Mouse (Mus musculus) liver, embryonic 12.5 days (tissue): Measurements from ENCODE around the gene Acot13. TPM values are rescaled to one million over a fixed set of nuclear protein-coding genes. Genes with fewer than 3 reads are reported as not detected.
A peak's percentile ranks its signal among the peaks of the same experiment; 100 is the strongest.

Source experiments
- ATAC-seq: fragments of 200-750 bp; cut with Nextera tagmentation; 2 replicates; pipeline ENCODE4 v1.8.0; 2017; ENCODE audit warnings: moderate number of reproducible peaks, mild to moderate bottlenecking, moderate library complexity
- H3K27ac ChIP-seq: fragments of 300-500 bp; sonication (generic); 2 replicates; pipeline ENCODE4 v1.5.1; 2016; ENCODE audit warnings: mild to moderate bottlenecking
- H3K27me3 ChIP-seq: fragments of 300-500 bp; sonication (generic); replicated peaks from 2 replicates; pipeline ENCODE4 v1.6.1; 2016; ENCODE audit warnings: mild to moderate bottlenecking, moderate library complexity
- H3K36me3 ChIP-seq: fragments of 300-500 bp; sonication (generic); 2 replicates; pipeline ENCODE4 v1.6.1; 2016; ENCODE audit warnings: mild to moderate bottlenecking, moderate library complexity
- H3K4me1 ChIP-seq: fragments of 300-500 bp; sonication (generic); 2 replicates; pipeline ENCODE4 v1.6.1; 2016
- H3K4me2 ChIP-seq: fragments of 300-500 bp; sonication (generic); 2 replicates; pipeline ENCODE4 v1.6.1; 2016; ENCODE audit warnings: mild to moderate bottlenecking, moderate library complexity
- H3K4me3 ChIP-seq: fragments of 300-500 bp; sonication (generic); 2 replicates; pipeline ENCODE4 v1.5.1; 2016; ENCODE audit warnings: mild to moderate bottlenecking, moderate library complexity
- H3K9ac ChIP-seq: fragments of 300-500 bp; sonication (generic); 2 replicates; pipeline ENCODE4 v1.6.1; 2016; ENCODE audit warnings: mild to moderate bottlenecking, moderate library complexity
- H3K9me3 ChIP-seq: fragments of 300-500 bp; sonication (generic); replicated peaks from 2 replicates; pipeline ENCODE4 v1.6.1; 2016; ENCODE audit warnings: mild to moderate bottlenecking, moderate library complexity
- WGBS: fragments of 180-500 bp; shearing (Covaris S2); methylation state at CpG from one replicate; pipeline ENCODE4 v1.1.7; 2016; ENCODE audit not compliant: insufficient replicate concordance; 5-methylcytosine and 5-hydroxymethylcytosine counted together
- polyA plus RNA-seq: library from polyadenylated mRNA; unstranded; fragments of >200 nt; fragmentation: Nextera tagmentation; extraction: Ambion mirVana; gene quantifications from 2 replicates; pipeline ENCODE4 v1.2.1, GENCODE M21; 2016

Gene Acot13
- 61.2 and 66.4 TPM in 2 replicates for polyA plus RNA-seq

- Histone ChIP-seq H3K4me2 (peak within 1 kb of the TSS; percentile 78), H3K9ac (peak within 1 kb of the TSS; percentile 98), H3K27me3 (no peaks in the 10 kb centered on the region), H3K36me3 (peaks cover 13% of the 10 kb centered on the region), H3K9me3 (no peaks in the 10 kb centered on the region), H3K27ac (peak within 1 kb of the TSS; percentile 98), H3K4me3 (peak within 1 kb of the TSS; percentile 97), H3K4me1 (peaks cover 32% of the 10 kb centered on the region)
- peak; percentile 95 for ATAC-seq
- under 1% methylated on average over 86 of the region's 90 CpGs for WGBS
Measured at GRCm38 (mm10) chr13:24831353-24832130, at the start of gene Acot13, which contains the start of gene Tdp2. Acot13 (minus strand) TSS chr13:24831540. Tdp2 (plus strand) TSS chr13:24831679.

GRCm38 (mm10) chr13:24880704-24881103 lies 49.4 kb upstream of the Acot13 start:
- Histone ChIP-seq H3K9me3 (peaks cover 6% of the 10 kb centered on the region; the same call in 1 of the 2 replicates), H3K4me3 (no peak overlapping the region), H3K4me1 (no peaks in the 10 kb centered on the region), H3K27me3 (no peaks in the 10 kb centered on the region), H3K9ac (no peak overlapping the region), H3K36me3 (no peaks in the 10 kb centered on the region), H3K4me2 (no peak overlapping the region), H3K27ac (no peak overlapping the region)
- WGBS: 74% methylated on average over 5 of the region's 5 CpGs
- ATAC-seq: no peak

GRCm38 (mm10) chr13:24880208-24880607 lies 48.9 kb upstream of the Acot13 start:
- no peaks in the 10 kb centered on the region for H3K36me3 ChIP-seq
- no peak overlapping the region for H3K4me3 ChIP-seq
- no peaks in the 10 kb centered on the region for H3K4me1 ChIP-seq
- ATAC-seq: no peak
- no peak overlapping the region for H3K4me2 ChIP-seq
- H3K9me3 ChIP-seq: peaks cover 6% of the 10 kb centered on the region; the same call in 1 of the 2 replicates
- 57% methylated on average over 6 of the region's 6 CpGs for WGBS
- H3K27me3 ChIP-seq: no peaks in the 10 kb centered on the region
- H3K9ac ChIP-seq: no peak overlapping the region
- H3K27ac ChIP-seq: no peak overlapping the region

DNA sequence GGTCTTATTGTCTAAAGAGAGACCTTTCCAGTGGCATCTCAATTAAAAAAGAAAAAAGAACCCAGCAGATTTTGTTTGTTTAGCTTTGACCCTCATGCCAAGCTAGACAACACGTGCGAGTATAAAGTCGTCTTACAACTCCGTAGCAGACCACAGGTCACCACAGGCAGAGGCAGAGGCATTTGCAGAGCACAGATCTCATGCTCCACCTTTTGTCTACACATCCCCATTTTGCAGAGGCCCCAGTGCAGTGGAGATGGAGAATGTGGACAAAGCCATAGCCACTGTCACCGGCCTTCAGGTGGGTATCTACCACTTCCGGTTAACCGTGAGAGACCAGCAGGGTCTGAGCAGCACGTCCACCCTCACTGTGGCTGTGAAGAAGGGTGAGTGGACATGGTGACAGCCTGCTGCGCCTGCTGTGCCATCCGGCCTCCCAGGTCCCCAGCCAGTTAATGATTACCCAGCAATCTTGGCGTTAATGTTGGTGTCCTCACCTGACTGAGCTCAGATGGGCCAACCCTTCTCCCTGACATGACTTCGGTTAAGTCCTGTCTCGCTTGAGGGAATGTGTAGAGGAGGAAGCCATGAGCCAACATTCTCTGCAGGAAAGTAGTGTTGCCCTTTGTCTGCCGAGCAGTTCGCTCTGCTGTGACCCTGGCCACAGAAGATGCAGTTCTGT lies 48.2 kb upstream of the Acot13 start:
- Histone ChIP-seq H3K36me3 (no peaks in the 10 kb centered on the region), H3K27ac (no peak overlapping the region), H3K27me3 (no peaks in the 10 kb centered on the region), H3K9me3 (peaks cover 4% of the 10 kb centered on the region; the same call in 1 of the 2 replicates), H3K4me2 (no peak overlapping the region), H3K4me3 (no peak overlapping the region), H3K9ac (no peak overlapping the region), H3K4me1 (no peaks in the 10 kb centered on the region)
- WGBS: 73% methylated on average over 15 of the region's 15 CpGs
- ATAC-seq: peak; percentile 40; the same call in 1 of the 2 replicates

DNA sequence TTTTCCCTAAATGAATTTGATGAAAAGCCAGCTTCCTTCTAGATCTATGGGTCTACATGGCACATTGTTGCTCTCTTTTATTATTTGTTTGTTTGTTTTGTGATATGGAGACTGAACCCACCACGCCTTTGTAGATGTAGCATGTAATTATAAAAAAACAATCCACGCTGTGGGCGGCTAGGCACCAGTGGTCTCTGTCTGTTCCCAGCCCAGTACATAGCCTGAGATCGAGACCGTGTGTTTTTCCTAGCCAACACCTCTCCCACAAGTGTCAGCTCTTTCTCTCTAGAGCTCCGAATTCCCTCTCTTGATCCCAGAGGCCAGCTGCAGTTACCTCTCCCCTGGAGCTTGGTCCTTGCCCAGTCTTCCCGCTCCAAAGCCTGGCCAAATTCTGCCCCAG lies 36.9 kb upstream of the Acot13 start:
- peaks cover 13% of the 10 kb centered on the region; the same call in 1 of the 2 replicates for H3K4me1 ChIP-seq
- H3K27ac ChIP-seq: no peak overlapping the region
- ATAC-seq: no peak
- H3K4me3 ChIP-seq: no peak overlapping the region
- H3K27me3 ChIP-seq: no peaks in the 10 kb centered on the region
- 79% methylated on average over 7 of the region's 7 CpGs for WGBS
- no peaks in the 10 kb centered on the region for H3K36me3 ChIP-seq
- H3K9me3 ChIP-seq: no peaks in the 10 kb centered on the region
- H3K9ac ChIP-seq: no peak overlapping the region
- no peak overlapping the region for H3K4me2 ChIP-seq

GRCm38 (mm10) chr13:24867789-24868188 lies 36.4 kb upstream of the Acot13 start:
- Histone ChIP-seq H3K4me3 (no peak overlapping the region), H3K9me3 (no peaks in the 10 kb centered on the region), H3K4me2 (no peak overlapping the region), H3K9ac (no peak overlapping the region), H3K27ac (no peak overlapping the region), H3K36me3 (no peaks in the 10 kb centered on the region), H3K4me1 (peaks cover 13% of the 10 kb centered on the region; the same call in 1 of the 2 replicates), H3K27me3 (no peaks in the 10 kb centered on the region)
- WGBS: 80% methylated on average over 10 of the region's 10 CpGs
- ATAC-seq: no peak

DNA sequence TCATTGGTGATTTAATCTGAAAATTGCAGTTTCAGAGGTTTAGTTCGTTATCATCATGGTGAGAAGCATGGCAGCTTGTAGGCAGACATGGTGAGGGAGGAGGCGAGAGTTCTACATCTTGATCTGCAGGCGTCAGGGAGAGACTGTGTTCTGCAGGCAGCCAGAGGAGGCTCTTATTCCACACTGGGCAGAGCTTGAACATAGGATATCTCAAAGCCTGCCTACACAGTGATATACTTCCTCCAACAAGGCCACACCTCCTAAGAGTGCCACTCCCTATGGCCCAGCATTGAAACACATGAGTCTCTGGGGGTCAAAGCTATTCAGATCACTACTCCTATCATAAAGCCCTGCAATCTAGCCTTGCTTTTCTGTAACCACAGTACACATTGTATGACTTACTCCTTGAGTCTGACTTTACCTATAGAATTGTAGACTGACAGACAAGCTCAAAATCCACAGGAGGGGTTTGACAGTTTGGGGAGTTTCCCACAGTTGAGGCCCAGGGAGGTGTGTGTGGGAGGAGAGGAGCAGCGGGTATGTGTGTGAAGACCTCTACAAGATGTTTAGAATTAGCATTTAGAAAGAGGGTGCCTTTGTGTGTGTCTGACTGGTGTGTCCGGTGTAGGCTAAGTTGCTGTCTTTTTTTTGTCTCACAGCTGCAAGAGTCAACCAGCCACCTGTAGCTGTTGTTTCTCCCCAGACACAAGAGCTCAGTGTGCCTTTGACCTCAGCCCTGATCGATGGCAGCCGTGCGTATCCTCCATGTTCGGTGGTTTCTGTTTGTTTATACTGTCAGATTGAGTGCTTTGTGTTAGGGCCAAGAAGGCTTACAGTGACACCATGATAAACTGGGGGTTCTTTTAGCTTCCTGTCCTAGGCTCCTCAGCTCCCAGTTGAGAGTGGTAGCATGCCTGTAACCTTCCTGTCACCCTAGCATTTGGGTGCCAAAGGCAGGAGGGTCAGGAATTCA lies 35.4 kb upstream of the Acot13 start:
- Histone ChIP-seq H3K27me3 (no peaks in the 10 kb centered on the region), H3K9me3 (no peaks in the 10 kb centered on the region), H3K9ac (no peak overlapping the region), H3K4me1 (peaks cover 13% of the 10 kb centered on the region; the same call in 1 of the 2 replicates), H3K4me3 (no peak overlapping the region), H3K27ac (no peak overlapping the region), H3K36me3 (no peaks in the 10 kb centered on the region), H3K4me2 (no peak overlapping the region)
- no peak for ATAC-seq
- WGBS: 55% methylated on average over 9 of the region's 9 CpGs

DNA sequence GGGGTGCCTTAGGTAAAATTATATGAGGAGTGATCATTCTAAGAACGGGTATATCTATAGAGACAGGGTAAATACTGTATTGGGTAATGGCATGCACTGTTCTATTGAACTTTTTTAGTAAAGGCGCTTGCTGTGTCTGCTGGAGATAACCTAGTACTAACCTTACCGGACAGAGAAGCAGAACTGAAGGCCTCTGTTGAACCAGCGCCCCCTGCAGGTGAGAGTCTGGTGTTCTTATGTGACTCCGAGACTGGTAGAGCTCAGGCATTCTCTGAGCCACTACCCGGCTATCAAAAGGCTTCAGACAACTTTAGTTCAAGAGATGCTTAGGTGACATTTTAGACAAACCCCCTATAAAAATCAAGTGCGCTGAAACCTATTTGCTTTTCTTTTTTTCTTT lies 31.2 kb upstream of the Acot13 start:
- Histone ChIP-seq H3K36me3 (no peaks in the 10 kb centered on the region), H3K27me3 (no peaks in the 10 kb centered on the region; the same call in 1 of the 2 replicates), H3K4me3 (no peak overlapping the region), H3K9me3 (no peaks in the 10 kb centered on the region), H3K4me1 (peaks cover 13% of the 10 kb centered on the region), H3K4me2 (no peak overlapping the region), H3K27ac (no peak overlapping the region), H3K9ac (no peak overlapping the region)
- 43% methylated on average over 7 of the region's 7 CpGs for WGBS
- peak; percentile 32; the same call in 1 of the 2 replicates for ATAC-seq

DNA sequence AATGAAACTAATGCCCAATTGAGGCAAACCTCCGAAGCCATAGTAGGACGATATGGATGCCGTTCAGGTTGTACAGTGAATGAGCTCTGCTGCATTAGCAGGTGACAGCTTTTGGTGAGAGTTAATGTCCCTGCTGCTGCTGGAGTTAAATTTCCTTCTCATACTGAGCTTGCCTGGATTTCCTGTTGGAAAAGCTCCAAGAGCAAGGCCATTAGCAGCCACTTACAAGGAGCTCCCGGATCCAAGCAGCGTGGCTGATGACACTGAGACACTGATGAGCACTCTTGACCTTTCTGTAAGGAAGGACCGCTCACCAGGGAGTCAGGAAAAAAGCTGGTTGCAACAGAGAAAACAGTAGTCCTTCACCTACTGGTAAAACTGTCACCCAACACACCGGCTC lies 30.7 kb upstream of the Acot13 start:
- Histone ChIP-seq H3K4me1 (peaks cover 11% of the 10 kb centered on the region), H3K4me3 (no peak overlapping the region), H3K36me3 (no peaks in the 10 kb centered on the region), H3K9ac (no peak overlapping the region), H3K27ac (no peak overlapping the region), H3K27me3 (no peaks in the 10 kb centered on the region; the same call in 1 of the 2 replicates), H3K4me2 (no peak overlapping the region), H3K9me3 (no peaks in the 10 kb centered on the region)
- 71% methylated on average over 7 of the region's 7 CpGs for WGBS
- no peak for ATAC-seq

DNA sequence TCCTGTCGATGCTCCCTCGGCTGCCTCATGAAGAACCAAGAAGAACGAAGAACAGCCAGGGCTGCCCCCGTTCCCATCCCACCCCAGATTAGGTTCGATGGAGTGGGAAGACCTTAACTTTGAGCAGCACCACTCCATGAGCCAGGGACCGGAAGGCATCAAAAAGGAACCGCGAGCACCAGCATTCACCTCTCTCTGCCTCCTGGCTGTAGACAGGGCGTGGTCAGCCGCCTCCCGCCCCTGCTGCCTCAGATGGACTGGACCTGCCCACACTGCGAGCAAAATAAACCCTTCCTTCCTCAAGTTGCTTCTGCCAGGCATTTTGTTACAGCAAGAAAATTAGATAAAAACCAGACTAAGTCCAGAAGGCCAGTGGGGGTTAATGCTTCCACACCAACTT lies 29.7 kb upstream of the Acot13 start:
- WGBS: 62% methylated on average over 12 of the region's 12 CpGs
- H3K27ac ChIP-seq: no peak overlapping the region
- H3K4me1 ChIP-seq: peaks cover 2% of the 10 kb centered on the region; the same call in 1 of the 2 replicates
- no peak overlapping the region for H3K9ac ChIP-seq
- no peaks in the 10 kb centered on the region for H3K36me3 ChIP-seq
- H3K9me3 ChIP-seq: no peaks in the 10 kb centered on the region
- no peak for ATAC-seq
- H3K4me2 ChIP-seq: no peak overlapping the region
- no peak overlapping the region for H3K4me3 ChIP-seq
- no peaks in the 10 kb centered on the region; the same call in 1 of the 2 replicates for H3K27me3 ChIP-seq

- Histone ChIP-seq H3K9me3 (no peaks in the 10 kb centered on the region), H3K9ac (no peak overlapping the region), H3K4me2 (no peak overlapping the region), H3K36me3 (no peaks in the 10 kb centered on the region), H3K27me3 (no peaks in the 10 kb centered on the region; the same call in 1 of the 2 replicates), H3K4me3 (no peak overlapping the region), H3K4me1 (no peaks in the 10 kb centered on the region; the same call in 1 of the 2 replicates), H3K27ac (no peak overlapping the region)
- ATAC-seq: no peak
Measured at GRCm38 (mm10) chr13:24859115-24859514, 27.8 kb upstream of the Acot13 start.
